Mouse (Mus musculus): ENCODE measurements at regions not wholly inside any gene's neighbourhood (a gene's known extent, or its start where the extent isn't known, plus 50 kb on each side); places are given as distances from the start of the nearest gene placed in this dataset.
"Not testable (repeated sequence)": the region's sequence is repeated elsewhere in the genome, so short reads cannot be mapped to it uniquely, and the experiment has no call there.

GRCm38 (mm10) chr12:117327086-117327485 is 189.2 kb upstream of the Rapgef5 start:
- not testable (repeated sequence) for H3K4me3 ChIP-seq (ENCODE audit: insufficient read depth, low read depth, low read length); H3K79me2 ChIP-seq (ENCODE audit: control insufficient read depth, insufficient read depth, low read length); H3K27me3 ChIP-seq (ENCODE audit: control insufficient read depth, insufficient read depth, low read length); H3K9ac ChIP-seq (ENCODE audit: low read depth, low read length); H3K4me1 ChIP-seq (ENCODE audit: control insufficient read depth, insufficient read depth, low read length); DNase-seq (ENCODE audit: extremely low read depth, low read depth, low spot score); H3K27ac ChIP-seq (replicated peaks; ENCODE audit: insufficient read depth, low read depth, low read length); H3K36me3 ChIP-seq (ENCODE audit: control insufficient read depth, insufficient read depth, low read length)
- WGBS, result 72% methylated on average over 5 of the region's 5 CpGs

GRCm38 (mm10) chr12:117330418-117330817 is 185.9 kb upstream of the Rapgef5 start:
- Histone ChIP-seq H3K27me3 (ENCODE audit: control insufficient read depth, insufficient read depth, low read length) (no peaks in the 10 kb centered on the region), H3K36me3 (ENCODE audit: control insufficient read depth, insufficient read depth, low read length) (no peaks in the 10 kb centered on the region), H3K79me2 (ENCODE audit: control insufficient read depth, insufficient read depth, low read length) (no peaks in the 10 kb centered on the region), H3K27ac (replicated peaks; ENCODE audit: insufficient read depth, low read depth, low read length) (no peak overlapping the region), H3K4me3 (ENCODE audit: insufficient read depth, low read depth, low read length) (no peak overlapping the region), H3K4me1 (ENCODE audit: control insufficient read depth, insufficient read depth, low read length) (no peaks in the 10 kb centered on the region), H3K9ac (ENCODE audit: low read depth, low read length) (no peak overlapping the region)
- no peak; the same call in 1 of the 2 replicates for TF ChIP-seq CTCF (IDR thresholded peaks at IDR 0.05; ENCODE audit: low read depth, low read length)
- TF ChIP-seq POLR2A (IDR thresholded peaks at IDR 0.05; ENCODE audit: extremely low read depth, insufficient read depth, low read length), result no peak
- DNase-seq (ENCODE audit: extremely low read depth, low read depth, low spot score), result no peak

DNA sequence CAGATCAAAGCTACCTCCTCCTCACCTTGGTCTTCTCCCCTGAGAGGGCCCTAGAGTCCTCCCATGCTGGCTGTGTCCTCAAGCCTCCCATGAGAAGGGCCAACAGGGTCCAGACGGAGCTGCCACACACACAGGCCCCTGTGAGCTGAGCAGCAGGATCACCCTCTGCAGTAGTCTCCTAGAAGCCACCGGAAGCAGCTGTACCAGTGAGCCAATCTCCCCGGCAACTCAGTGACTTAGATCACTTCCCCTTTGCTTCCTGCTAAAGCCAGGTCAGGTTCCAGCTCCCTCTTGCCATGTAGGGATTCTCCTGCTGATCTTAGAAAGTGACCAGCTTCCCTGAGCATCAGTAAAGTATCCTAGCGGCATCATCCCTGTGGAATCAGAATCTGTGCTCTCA is 179.4 kb upstream of the Rapgef5 start:
- no peaks in the 10 kb centered on the region for H3K36me3 ChIP-seq (ENCODE audit: control insufficient read depth, insufficient read depth, low read length)
- H3K4me1 ChIP-seq (ENCODE audit: control insufficient read depth, insufficient read depth, low read length), result no peaks in the 10 kb centered on the region
- no peak overlapping the region for H3K27ac ChIP-seq (replicated peaks; ENCODE audit: insufficient read depth, low read depth, low read length)
- H3K27me3 ChIP-seq (ENCODE audit: control insufficient read depth, insufficient read depth, low read length), result no peaks in the 10 kb centered on the region
- no peaks in the 10 kb centered on the region for H3K79me2 ChIP-seq (ENCODE audit: control insufficient read depth, insufficient read depth, low read length)
- no peak for DNase-seq (ENCODE audit: extremely low read depth, low read depth, low spot score)
- 64% methylated on average over 4 of the region's 4 CpGs for WGBS
- TF ChIP-seq CTCF (IDR thresholded peaks at IDR 0.05; ENCODE audit: low read depth, low read length), result no peak
- TF ChIP-seq POLR2A (IDR thresholded peaks at IDR 0.05; ENCODE audit: extremely low read depth, insufficient read depth, low read length), result no peak
- no peak overlapping the region for H3K9ac ChIP-seq (ENCODE audit: low read depth, low read length)
- H3K4me3 ChIP-seq (ENCODE audit: insufficient read depth, low read depth, low read length), result no peak overlapping the region

- 52% methylated on average over 6 of the region's 6 CpGs for WGBS
- Histone ChIP-seq H3K27ac (replicated peaks; ENCODE audit: insufficient read depth, low read depth, low read length) (no peak overlapping the region), H3K36me3 (ENCODE audit: control insufficient read depth, insufficient read depth, low read length) (no peaks in the 10 kb centered on the region), H3K4me1 (ENCODE audit: control insufficient read depth, insufficient read depth, low read length) (no peaks in the 10 kb centered on the region), H3K4me3 (ENCODE audit: insufficient read depth, low read depth, low read length) (no peak overlapping the region), H3K27me3 (ENCODE audit: control insufficient read depth, insufficient read depth, low read length) (peaks cover 3% of the 10 kb centered on the region; the same call in 1 of the 2 replicates), H3K9ac (ENCODE audit: low read depth, low read length) (no peak overlapping the region), H3K79me2 (ENCODE audit: control insufficient read depth, insufficient read depth, low read length) (no peaks in the 10 kb centered on the region)
- TF ChIP-seq CTCF (IDR thresholded peaks at IDR 0.05; ENCODE audit: low read depth, low read length) (no peak), POLR2A (IDR thresholded peaks at IDR 0.05; ENCODE audit: extremely low read depth, insufficient read depth, low read length) (no peak)
- no peak for DNase-seq (ENCODE audit: extremely low read depth, low read depth, low spot score)
Observed at GRCm38 (mm10) chr12:117342321-117342720, 174.0 kb upstream of the Rapgef5 start.

DNA sequence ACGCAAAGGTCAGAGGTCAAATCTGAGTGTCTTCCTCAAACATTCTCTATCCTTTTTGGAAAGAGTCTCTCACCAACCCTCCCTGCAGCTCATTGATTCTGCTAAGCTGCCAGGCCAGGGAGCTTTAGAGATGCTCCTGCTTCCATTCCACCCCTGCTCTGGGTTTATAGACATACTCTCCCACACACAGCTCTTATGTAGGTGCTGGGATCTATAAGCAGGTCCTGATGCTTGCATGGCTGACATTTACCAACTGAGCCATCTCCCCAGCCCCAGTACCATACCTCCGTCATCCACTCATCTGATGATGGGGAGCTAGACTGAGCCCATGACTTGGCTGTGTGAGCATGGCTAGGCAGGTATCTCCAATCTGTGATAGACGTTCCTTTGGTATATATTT is 173.2 kb upstream of the Rapgef5 start:
- 88% methylated on average over 3 of the region's 3 CpGs for WGBS
- no peaks in the 10 kb centered on the region for H3K79me2 ChIP-seq (ENCODE audit: control insufficient read depth, insufficient read depth, low read length)
- H3K4me1 ChIP-seq (ENCODE audit: control insufficient read depth, insufficient read depth, low read length), result no peaks in the 10 kb centered on the region
- TF ChIP-seq POLR2A (IDR thresholded peaks at IDR 0.05; ENCODE audit: extremely low read depth, insufficient read depth, low read length) (no peak), CTCF (IDR thresholded peaks at IDR 0.05; ENCODE audit: low read depth, low read length) (no peak)
- H3K27me3 ChIP-seq (ENCODE audit: control insufficient read depth, insufficient read depth, low read length), result peaks cover 3% of the 10 kb centered on the region; the same call in 1 of the 2 replicates
- no peak overlapping the region for H3K9ac ChIP-seq (ENCODE audit: low read depth, low read length)
- H3K36me3 ChIP-seq (ENCODE audit: control insufficient read depth, insufficient read depth, low read length), result no peaks in the 10 kb centered on the region
- DNase-seq (ENCODE audit: extremely low read depth, low read depth, low spot score), result no peak
- no peak overlapping the region for H3K27ac ChIP-seq (replicated peaks; ENCODE audit: insufficient read depth, low read depth, low read length)
- no peak overlapping the region for H3K4me3 ChIP-seq (ENCODE audit: insufficient read depth, low read depth, low read length)

GRCm38 (mm10) chr12:117343605-117344004 is 172.7 kb upstream of the Rapgef5 start:
- not testable (repeated sequence) for H3K9ac ChIP-seq (ENCODE audit: low read depth, low read length); H3K4me3 ChIP-seq (ENCODE audit: insufficient read depth, low read depth, low read length); H3K4me1 ChIP-seq (ENCODE audit: control insufficient read depth, insufficient read depth, low read length); H3K36me3 ChIP-seq (ENCODE audit: control insufficient read depth, insufficient read depth, low read length); H3K27me3 ChIP-seq (ENCODE audit: control insufficient read depth, insufficient read depth, low read length); H3K79me2 ChIP-seq (ENCODE audit: control insufficient read depth, insufficient read depth, low read length); DNase-seq (ENCODE audit: extremely low read depth, low read depth, low spot score); H3K27ac ChIP-seq (replicated peaks; ENCODE audit: insufficient read depth, low read depth, low read length)
- 86% methylated on average over 5 of the region's 5 CpGs for WGBS
